In the genomic region with DNA sequence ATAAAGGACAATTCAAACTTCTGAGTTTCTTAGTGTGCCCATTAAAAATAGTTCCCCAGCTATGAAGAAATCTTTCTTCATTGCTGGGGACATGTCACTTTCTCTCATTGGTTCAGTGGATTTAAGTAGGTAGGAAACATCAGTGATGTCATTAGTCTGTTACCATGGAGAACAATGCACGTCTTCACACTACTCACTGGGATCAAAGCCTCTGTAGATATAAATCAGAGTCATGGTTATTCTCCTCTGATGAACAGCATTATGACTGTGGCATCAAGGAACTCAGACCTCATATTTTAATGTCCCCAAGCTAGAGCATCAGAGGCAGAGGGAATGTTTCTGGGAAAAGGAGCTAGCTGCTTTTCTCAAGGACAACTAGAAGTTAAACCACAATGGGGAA, we compare ENCODE assay signal across 26 mouse cellular contexts.
"Had no signal": no experiment of that assay in that cellular context is flagged by ENCODE, and none has a peak within 500 bp of the region (broad histone marks: within the 10 kb centered on the region; RNA-seq: fewer than 3 reads in every experiment).

No protein-coding gene starts in this region.

- H3K27me3 ChIP-seq: heart, embryonic 12.5 days; hindbrain, embryonic 12.5 days; intestine, embryonic 15.5 days; limb, embryonic 13.5 days; limb, embryonic 15.5 days had no signal

- H3K36me3 ChIP-seq: heart, embryonic 10.5 days; heart, embryonic 12.5 days; hindbrain, embryonic 10.5 days; hindbrain, embryonic 12.5 days; intestine, embryonic 15.5 days; limb, embryonic 13.5 days; limb, embryonic 15.5 days had no signal

- H3K4me3 ChIP-seq: gastrocnemius, adult 2 months; heart, embryonic 10.5 days; heart, embryonic 12.5 days; hindbrain, embryonic 10.5 days; hindbrain, embryonic 12.5 days; intestine, embryonic 15.5 days; layer of hippocampus, adult 2 months; limb, embryonic 13.5 days; limb, embryonic 15.5 days had no signal

- ATAC-seq: hindbrain, embryonic 16.5 days; inflammation-experienced regulatory T-cells, adult 6 months; intestine, embryonic 15.5 days; intestine, postnatal 0 days had no signal

- H3K4me1 ChIP-seq: heart, embryonic 10.5 days; heart, embryonic 12.5 days; hindbrain, embryonic 10.5 days; hindbrain, embryonic 12.5 days; intestine, embryonic 15.5 days had no signal

- H3K27ac ChIP-seq: gastrocnemius, adult 2 months; heart, embryonic 10.5 days; hindbrain, embryonic 10.5 days; hindbrain, embryonic 12.5 days; hindbrain, embryonic 14.5 days; intestine, embryonic 15.5 days; layer of hippocampus, adult 2 months; limb, embryonic 13.5 days; limb, embryonic 15.5 days had no signal

- DNase-seq: gastrocnemius, adult 2 months; gastrocnemius, postnatal 10 days; gastrocnemius, postnatal 25 days; heart, adult 18-20 months; heart, postnatal 10 days; heart, postnatal 4 days; kidney, adult 18-20 months; kidney, adult 8-10 months; kidney, postnatal 10 days; kidney, postnatal 25 days; kidney, postnatal 4 days; layer of hippocampus, adult 9-11 months; layer of hippocampus, postnatal 36 days; left cerebral cortex, postnatal 4 days had no signal

- H3K9me3 ChIP-seq: heart, embryonic 10.5 days; heart, embryonic 12.5 days; hindbrain, embryonic 10.5 days; hindbrain, embryonic 12.5 days; intestine, embryonic 15.5 days; limb, embryonic 13.5 days; limb, embryonic 15.5 days had no signal

- H3K4me2 ChIP-seq: heart, embryonic 12.5 days; hindbrain, embryonic 12.5 days; hindbrain, embryonic 14.5 days; intestine, embryonic 15.5 days; limb, embryonic 13.5 days; limb, embryonic 15.5 days had no signal

- H3K9ac ChIP-seq: heart, embryonic 12.5 days; hindbrain, embryonic 12.5 days; hindbrain, embryonic 14.5 days; intestine, embryonic 15.5 days; limb, embryonic 13.5 days; limb, embryonic 15.5 days had no signal
